Mouse (Mus musculus) stomach, postnatal 0 days (tissue): ENCODE measurements around the gene Hist1h4n.
"Not testable (repeated sequence)": the region's sequence is repeated elsewhere in the genome, so short reads cannot be mapped to it uniquely, and the experiment has no call there.

Experiments used
- CTCF ChIP-seq: IDR thresholded peaks from 2 replicates; pipeline ENCODE4 v1.5.1; 2016; ENCODE audit warnings: antibody characterized with exemption, low read depth, mild to moderate bottlenecking, moderate library complexity
- EP300 ChIP-seq: optimal IDR thresholded peaks from 2 replicates; pipeline ENCODE3; 2016; ENCODE audit warnings: antibody characterized with exemption

- TF ChIP-seq CTCF, EP300: not testable (repeated sequence)
Measured at GRCm38 (mm10) chr13:21811539-21811938, 20.5 kb downstream of the Hist1h4n start, which contains the start of gene Hist1h4m.
